Mouse (Mus musculus) neural tube, postnatal 0 days (tissue): ENCODE measurements around the gene Wasf3. TPM values are rescaled to one million over a fixed set of nuclear protein-coding genes. Genes with fewer than 3 reads are reported as not detected.

Experiments used
- polyA plus RNA-seq: library from polyadenylated mRNA; unstranded; fragments of >200 nt; fragmentation: Nextera tagmentation; extraction: Ambion mirVana; gene quantifications from 2 replicates; pipeline ENCODE4 v1.2.1, GENCODE M21; 2015

The Wasf3 gene
- 20.2 and 21.5 TPM in 2 replicates for polyA plus RNA-seq

GRCm38 (mm10) chr5:146384935-146385591 lies at the start of gene Wasf3:
TSS of gene Wasf3 (plus strand) at chr5:146384985.

GRCm38 (mm10) chr5:146481665-146482064 lies 96.9 kb downstream of the Wasf3 start, which contains the start of gene Gm6408:
TSS of gene Gm6408 (plus strand) at chr5:146481965.

GRCm38 (mm10) chr5:146491063-146491462 lies 106.3 kb downstream of the Wasf3 start, which contains the start of gene Gm6370:
TSS of gene Gm6370 (plus strand) at chr5:146491363.

GRCm38 (mm10) chr5:146502099-146502498 lies 117.3 kb downstream of the Wasf3 start, which contains the start of gene 4930449I24Rik:
TSS of gene 4930449I24Rik (plus strand) at chr5:146502399.

GRCm38 (mm10) chr5:146513823-146514222 lies 129.0 kb downstream of the Wasf3 start, which contains the start of gene Gm3402:
TSS of gene Gm3402 (plus strand) at chr5:146514123.

Other genes starting within 250 kb of the Wasf3 start
- not detected in 2 replicates for gene Gm5565, start 224.4 kb upstream of the Wasf3 start, polyA plus RNA-seq
- not detected in 2 replicates for gene Gm6309, start 214.3 kb upstream of the Wasf3 start, polyA plus RNA-seq
- gene 1700001J03Rik, start 199.7 kb upstream of the Wasf3 start, polyA plus RNA-seq: not detected in 2 replicates
- 22.1 and 23.5 TPM in 2 replicates for gene Rnf6, start 163.4 kb upstream of the Wasf3 start, polyA plus RNA-seq
- 17.6 and 18.1 TPM in 2 replicates for gene Cdk8, start 153.8 kb upstream of the Wasf3 start, polyA plus RNA-seq
- not detected in 2 replicates for gene Gm6408, start 97.0 kb downstream of the Wasf3 start, polyA plus RNA-seq
- not detected in 2 replicates for gene Gm6370, start 106.4 kb downstream of the Wasf3 start, polyA plus RNA-seq
- gene 4930449I24Rik, start 117.4 kb downstream of the Wasf3 start, polyA plus RNA-seq: not detected in 2 replicates
- gene Gm3402, start 129.1 kb downstream of the Wasf3 start, polyA plus RNA-seq: not detected in 2 replicates
- not detected in 2 replicates for gene Gm3404, start 140.8 kb downstream of the Wasf3 start, polyA plus RNA-seq
- not detected in 2 replicates for gene Gm3409, start 152.7 kb downstream of the Wasf3 start, polyA plus RNA-seq
- gene Gm3415, start 171.2 kb downstream of the Wasf3 start, polyA plus RNA-seq: not detected in 2 replicates
- gene Gpr12, start 200.3 kb downstream of the Wasf3 start, polyA plus RNA-seq: 26.6 and 31.3 TPM in 2 replicates